Mouse (Mus musculus) heart, embryonic 14.5 days (tissue): Measurements from ENCODE around the gene Dctn2. TPM values are rescaled to one million over a fixed set of nuclear protein-coding genes. Genes with fewer than 3 reads are reported as not detected.

ENCODE experiments used
- ATAC-seq: fragments of 200-750 bp; cut with Nextera tagmentation; 2 replicates; pipeline ENCODE4 v1.8.0; 2017; ENCODE audit warnings: low read depth, moderate TSS enrichment; ENCODE audit not compliant: insufficient number of reproducible peaks, insufficient read depth, low FRiP score
- H3K27ac ChIP-seq, 2 experiments: fragments of 200-500 bp in 1 of 2; fragments of 300-500 bp in 1 of 2; sonication (generic) in 1 of 2; replicated peaks in 1 of 2; 2 replicates each; pipeline ENCODE4 v1.5.1; 2012 to 2014; ENCODE audit warnings: low read depth in 2 of 2, low read length in 2 of 2, control low read depth in 1 of 2, mild to moderate bottlenecking in 1 of 2, mixed read lengths in 1 of 2; ENCODE audit not compliant: control insufficient read depth in 1 of 2, insufficient read depth in 1 of 2
- H3K27me3 ChIP-seq: fragments of 300-500 bp; sonication (generic); 2 replicates; pipeline ENCODE4 v1.6.1; 2014; ENCODE audit warnings: mild to moderate bottlenecking, low read length, control low read depth; ENCODE audit not compliant: control insufficient read depth, insufficient read depth
- H3K36me3 ChIP-seq: fragments of 300-500 bp; sonication (generic); 2 replicates; pipeline ENCODE4 v1.6.1; 2014; ENCODE audit warnings: mild to moderate bottlenecking, control low read depth, low read length, mixed read lengths; ENCODE audit not compliant: control insufficient read depth, insufficient read depth
- H3K4me1 ChIP-seq, 2 experiments: fragments of 200-500 bp in 1 of 2; fragments of 300-500 bp in 1 of 2; sonication (generic) in 1 of 2; 2 replicates each; pipeline ENCODE4 v1.6.1; 2012 to 2014; ENCODE audit warnings: low read length in 2 of 2, control low read depth in 1 of 2, mixed read lengths in 1 of 2; ENCODE audit not compliant: control insufficient read depth in 2 of 2, insufficient read depth in 2 of 2
- H3K4me2 ChIP-seq: fragments of 300-500 bp; sonication (generic); 2 replicates; pipeline ENCODE4 v1.6.1; 2014; ENCODE audit warnings: mild to moderate bottlenecking, low read length
- H3K4me3 ChIP-seq, 2 experiments: fragments of 200-500 bp in 1 of 2; fragments of 300-500 bp in 1 of 2; sonication (generic) in 1 of 2; 2 replicates each; pipeline ENCODE4 v1.5.1; 2012 to 2014; ENCODE audit warnings: low read length in 2 of 2, mild to moderate bottlenecking in 2 of 2, control low read depth in 1 of 2, low read depth in 1 of 2, moderate library complexity in 1 of 2; ENCODE audit not compliant: control insufficient read depth in 1 of 2, insufficient read depth in 1 of 2
- H3K9ac ChIP-seq: fragments of 300-500 bp; sonication (generic); 2 replicates; pipeline ENCODE4 v1.6.1; 2014; ENCODE audit warnings: mild to moderate bottlenecking, low read length
- H3K9me3 ChIP-seq: fragments of 300-500 bp; sonication (generic); 2 replicates; pipeline ENCODE4 v1.6.1; 2016; ENCODE audit warnings: low read length, control low read depth; ENCODE audit not compliant: control insufficient read depth
- WGBS: fragments of 180-500 bp; shearing (Covaris S2); extraction: QIAGEN DNeasy Blood & Tissue Kit; methylation state at CpG from one replicate; pipeline ENCODE4 v1.1.7; 2014; 5-methylcytosine and 5-hydroxymethylcytosine counted together
- polyA plus RNA-seq: library from polyadenylated mRNA; unstranded; fragments of >200 nt; fragmentation: Nextera tagmentation; extraction: Ambion mirVana; gene quantifications from 2 replicates; pipeline ENCODE4 v1.2.1, GENCODE M21; 2014

The Dctn2 gene
- polyA plus RNA-seq, 1 experiment from 2014 or later: 137 TPM

- WGBS: 2% methylated on average over 49 of the region's 54 CpGs
- Histone ChIP-seq H3K4me3 (peak overlapping the region; percentile 47 to 51), H3K27me3 (peaks cover 74% of the 10 kb centered on the region), H3K27ac (no peak overlapping the region), H3K4me2 (peak overlapping the region; percentile 89), H3K9ac (peak overlapping the region; percentile 65), H3K36me3 (no peaks in the 10 kb centered on the region), H3K4me1 (peaks cover 9 to 15% of the 10 kb centered on the region in 2 experiments), H3K9me3 (no peaks in the 10 kb centered on the region)
- no peak for ATAC-seq
Measured at GRCm38 (mm10) chr10:127326017-127326801, 60.0 kb downstream of the Dctn2 start.

- 4% methylated on average over 28 of the region's 29 CpGs for WGBS
- Histone ChIP-seq H3K4me2 (peak overlapping the region; percentile 89), H3K4me1 (peaks cover 9 to 15% of the 10 kb centered on the region in 2 experiments), H3K36me3 (no peaks in the 10 kb centered on the region), H3K9ac (peak overlapping the region; percentile 65), H3K9me3 (no peaks in the 10 kb centered on the region), H3K27ac (no peak overlapping the region), H3K4me3 (peak overlapping the region; percentile 47 to 51), H3K27me3 (peaks cover 77% of the 10 kb centered on the region)
- no peak for ATAC-seq
Measured at GRCm38 (mm10) chr10:127326828-127327227, 60.7 kb downstream of the Dctn2 start.

- Histone ChIP-seq H3K27ac (no peak overlapping the region), H3K36me3 (no peaks in the 10 kb centered on the region), H3K9me3 (no peaks in the 10 kb centered on the region), H3K4me3 (no peak overlapping the region), H3K27me3 (peaks cover 81% of the 10 kb centered on the region), H3K4me2 (no peak overlapping the region), H3K9ac (no peak overlapping the region), H3K4me1 (peaks cover 9 to 15% of the 10 kb centered on the region in 2 experiments)
- 44% methylated on average over 18 of the region's 18 CpGs for WGBS
- ATAC-seq: no peak
Measured at GRCm38 (mm10) chr10:127327461-127328145, 61.4 kb downstream of the Dctn2 start.

GRCm38 (mm10) chr10:127330212-127330611, 64.0 kb downstream of the Dctn2 start:
- H3K9me3 ChIP-seq: no peaks in the 10 kb centered on the region
- H3K4me3 ChIP-seq: no peak overlapping the region
- WGBS: 73% methylated on average over 7 of the region's 7 CpGs
- H3K27me3 ChIP-seq: peaks cover 63% of the 10 kb centered on the region
- ATAC-seq: no peak
- no peak overlapping the region for H3K9ac ChIP-seq
- H3K4me2 ChIP-seq: no peak overlapping the region
- no peak overlapping the region for H3K27ac ChIP-seq
- H3K4me1 ChIP-seq: peaks cover 9 to 15% of the 10 kb centered on the region in 2 experiments
- H3K36me3 ChIP-seq: no peaks in the 10 kb centered on the region

Other genes starting within 250 kb of the Dctn2 start
- 84.6 and 85.0 TPM in 2 replicates for gene Tsfm, start 235.5 kb upstream of the Dctn2 start, polyA plus RNA-seq
- 36.3 and 37.1 TPM in 2 replicates for gene Mettl1, start 225.0 kb upstream of the Dctn2 start, polyA plus RNA-seq
- gene Eef1akmt3, start 224.9 kb upstream of the Dctn2 start, polyA plus RNA-seq: 0.16 and 0.30 TPM in 2 replicates
- gene Cyp27b1, start 218.1 kb upstream of the Dctn2 start, polyA plus RNA-seq: not detected in 2 replicates
- gene March9, start 206.2 kb upstream of the Dctn2 start, polyA plus RNA-seq: 0.16 and 0.39 TPM in 2 replicates
- 929 and 946 TPM in 2 replicates for gene Cdk4, start 202.8 kb upstream of the Dctn2 start, polyA plus RNA-seq
- gene Tspan31, start 196.1 kb upstream of the Dctn2 start, polyA plus RNA-seq: 99.1 and 101 TPM in 2 replicates
- 0.27 TPM in 1 of 2 replicates, not detected in the other for gene Agap2, start 191.1 kb upstream of the Dctn2 start, polyA plus RNA-seq
- gene Os9, start 145.2 kb upstream of the Dctn2 start, polyA plus RNA-seq: 27.7 and 28.3 TPM in 2 replicates
- 1.5 and 2.0 TPM in 2 replicates for gene B4galnt1, start 101.1 kb upstream of the Dctn2 start, polyA plus RNA-seq
- gene Slc26a10, start 85.7 kb upstream of the Dctn2 start, polyA plus RNA-seq: 17.4 and 19.3 TPM in 2 replicates
- gene Arhgef25, start 76.3 kb upstream of the Dctn2 start, polyA plus RNA-seq: 18.2 and 22.8 TPM in 2 replicates
- gene Dtx3, start 70.6 kb upstream of the Dctn2 start, polyA plus RNA-seq: 73.3 and 75.7 TPM in 2 replicates
- gene Pip4k2c, start 54.8 kb upstream of the Dctn2 start, polyA plus RNA-seq: 17.6 and 22.8 TPM in 2 replicates
- gene Kif5a, start 3.0 kb upstream of the Dctn2 start, polyA plus RNA-seq: 0.42 and 1.2 TPM in 2 replicates
- 13.8 and 16.1 TPM in 2 replicates for gene Mbd6, start 22.6 kb downstream of the Dctn2 start, polyA plus RNA-seq
- gene Mars, start 45.4 kb downstream of the Dctn2 start, polyA plus RNA-seq: 76.1 and 76.2 TPM in 2 replicates
- gene Arhgap9, start 55.6 kb downstream of the Dctn2 start, polyA plus RNA-seq: 1.3 and 2.4 TPM in 2 replicates
- 0.07 and 0.36 TPM in 2 replicates for gene Gli1, start 75.6 kb downstream of the Dctn2 start, polyA plus RNA-seq
- gene Inhbe, start 88.0 kb downstream of the Dctn2 start, polyA plus RNA-seq: not detected in 2 replicates
- not detected in 2 replicates for gene Inhbc, start 104.1 kb downstream of the Dctn2 start, polyA plus RNA-seq
- 32.8 and 36.3 TPM in 2 replicates for gene R3hdm2, start 114.0 kb downstream of the Dctn2 start, polyA plus RNA-seq
- gene Stac3, start 235.3 kb downstream of the Dctn2 start, polyA plus RNA-seq: 0.31 TPM in 1 of 2 replicates, not detected in the other
- 31.2 and 34.2 TPM in 2 replicates for gene Ndufa4l2, start 248.6 kb downstream of the Dctn2 start, polyA plus RNA-seq